Mouse (Mus musculus): ENCODE measurements around the gene Nfatc2ip. TPM values are rescaled to one million over a fixed set of nuclear protein-coding genes. Genes with fewer than 3 reads are reported as not detected.
A peak's percentile ranks its signal among the peaks of the same experiment; 100 is the strongest.
"Not testable (repeated sequence)": the region's sequence is repeated elsewhere in the genome, so short reads cannot be mapped to it uniquely, and the experiment has no call there.

Nfatc2ip gene
- polyA plus RNA-seq, 1 experiment from 2014 or later: 5.5 TPM

GRCm38 (mm10) chr7:126397822-126398221 is 1.3 kb upstream of the Nfatc2ip start:
- DNase-seq (ENCODE audit: low spot score) (no peak), ATAC-seq (ENCODE audit: insufficient read depth, low FRiP score, low TSS enrichment) (no peak)
- Histone ChIP-seq H3K9ac (ENCODE audit: low read length) (no peak overlapping the region), H3K36me3 (ENCODE audit: control insufficient read depth, insufficient read depth, low read length) (no peaks in the 10 kb centered on the region), H3K27ac (ENCODE audit: low read depth, low read length) (no peak overlapping the region), H3K9me3 (ENCODE audit: control insufficient read depth, low read length) (no peaks in the 10 kb centered on the region), H3K27me3 (ENCODE audit: control insufficient read depth, insufficient read depth, low read length) (no peaks in the 10 kb centered on the region; the same call in 1 of the 2 replicates), H3K4me1 (ENCODE audit: control insufficient read depth, insufficient read depth, low read length) (peaks cover 4% of the 10 kb centered on the region; the same call in 1 of the 2 replicates), H3K4me2 (ENCODE audit: low read depth) (no peak overlapping the region), H3K4me3 (ENCODE audit: low read depth, low read length) (no peak overlapping the region)
- 94% methylated on average over 4 of the region's 4 CpGs for WGBS

DNA sequence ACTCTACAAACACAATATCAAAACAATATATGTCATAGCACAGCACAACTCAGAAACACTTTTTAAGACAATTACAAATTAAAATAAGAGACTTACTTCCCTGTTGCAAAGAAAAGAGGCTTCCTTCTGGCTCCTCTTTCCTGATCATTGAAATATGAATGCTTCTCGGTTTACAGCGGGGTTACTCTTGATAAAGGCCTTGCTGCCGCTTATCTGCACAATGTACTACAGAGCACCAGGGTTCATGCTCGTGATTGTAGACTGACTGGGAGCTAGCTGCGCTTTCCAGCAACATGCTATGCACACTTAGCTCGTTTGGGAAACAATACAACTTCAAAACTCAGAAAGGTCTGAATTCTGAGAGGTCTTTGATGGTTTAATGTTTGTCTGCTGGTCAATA is 684 bp upstream of the Nfatc2ip start:
- Histone ChIP-seq H3K9me3 (ENCODE audit: control insufficient read depth, low read length) (no peaks in the 10 kb centered on the region), H3K36me3 (ENCODE audit: control insufficient read depth, insufficient read depth, low read length) (no peaks in the 10 kb centered on the region), H3K4me3 (ENCODE audit: low read depth, low read length) (peak overlapping the region; percentile 6; the same call in 1 of the 2 replicates), H3K9ac (ENCODE audit: low read length) (no peak overlapping the region), H3K4me1 (ENCODE audit: control insufficient read depth, insufficient read depth, low read length) (peaks cover 4% of the 10 kb centered on the region; the same call in 1 of the 2 replicates), H3K4me2 (ENCODE audit: low read depth) (peak overlapping the region; percentile 24; the same call in 1 of the 2 replicates), H3K27ac (ENCODE audit: low read depth, low read length) (no peak overlapping the region), H3K27me3 (ENCODE audit: control insufficient read depth, insufficient read depth, low read length) (no peaks in the 10 kb centered on the region; the same call in 1 of the 2 replicates)
- DNase-seq (ENCODE audit: low spot score) (no peak), ATAC-seq (ENCODE audit: insufficient read depth, low FRiP score, low TSS enrichment) (no peak)
- WGBS: 52% methylated on average over 6 of the region's 6 CpGs

GRCm38 (mm10) chr7:126392086-126392884 is 4.3 kb downstream of the Nfatc2ip start:
- not testable (repeated sequence) for H3K4me2 ChIP-seq (ENCODE audit: low read depth); H3K9me3 ChIP-seq (ENCODE audit: control insufficient read depth, low read length); H3K4me1 ChIP-seq (ENCODE audit: control insufficient read depth, insufficient read depth, low read length); H3K36me3 ChIP-seq (ENCODE audit: control insufficient read depth, insufficient read depth, low read length); ATAC-seq (ENCODE audit: insufficient read depth, low FRiP score, low TSS enrichment); H3K27ac ChIP-seq (ENCODE audit: low read depth, low read length); H3K9ac ChIP-seq (ENCODE audit: low read length); DNase-seq (ENCODE audit: low spot score); H3K4me3 ChIP-seq (ENCODE audit: low read depth, low read length); H3K27me3 ChIP-seq (ENCODE audit: control insufficient read depth, insufficient read depth, low read length)
- WGBS: 93% methylated on average over 7 of the region's 7 CpGs

DNA sequence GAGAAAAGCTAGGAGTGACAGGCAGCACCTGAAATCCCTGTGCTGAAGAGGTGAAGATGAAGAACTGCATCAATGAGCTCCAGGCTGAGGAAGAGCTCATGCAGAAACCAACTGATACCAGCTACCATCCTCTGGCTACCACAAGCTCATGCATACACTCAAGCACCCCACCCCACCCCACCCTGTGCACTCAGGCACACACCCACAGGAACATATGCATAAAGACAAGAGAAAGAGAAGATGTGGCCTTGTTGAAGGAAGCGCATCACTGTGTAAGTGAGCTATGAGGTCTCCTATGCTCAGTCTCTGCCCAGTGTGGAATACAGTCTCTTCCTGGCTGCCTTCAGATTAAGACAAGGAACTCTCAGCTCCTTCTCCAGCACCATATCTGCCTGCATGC is 8.4 kb downstream of the Nfatc2ip start:
- Histone ChIP-seq H3K4me1 (ENCODE audit: control insufficient read depth, insufficient read depth, low read length) (no peaks in the 10 kb centered on the region), H3K9me3 (ENCODE audit: control insufficient read depth, low read length) (no peaks in the 10 kb centered on the region), H3K27me3 (ENCODE audit: control insufficient read depth, insufficient read depth, low read length) (no peaks in the 10 kb centered on the region), H3K4me2 (ENCODE audit: low read depth) (no peak overlapping the region), H3K9ac (ENCODE audit: low read length) (no peak overlapping the region), H3K36me3 (ENCODE audit: control insufficient read depth, insufficient read depth, low read length) (peaks cover 5% of the 10 kb centered on the region; the same call in 1 of the 2 replicates), H3K27ac (ENCODE audit: low read depth, low read length) (no peak overlapping the region), H3K4me3 (ENCODE audit: low read depth, low read length) (no peak overlapping the region)
- ATAC-seq (ENCODE audit: insufficient read depth, low FRiP score, low TSS enrichment) (no peak), DNase-seq (ENCODE audit: low spot score) (no peak)
- 100% methylated on average over 1 of the region's 1 CpGs for WGBS

DNA sequence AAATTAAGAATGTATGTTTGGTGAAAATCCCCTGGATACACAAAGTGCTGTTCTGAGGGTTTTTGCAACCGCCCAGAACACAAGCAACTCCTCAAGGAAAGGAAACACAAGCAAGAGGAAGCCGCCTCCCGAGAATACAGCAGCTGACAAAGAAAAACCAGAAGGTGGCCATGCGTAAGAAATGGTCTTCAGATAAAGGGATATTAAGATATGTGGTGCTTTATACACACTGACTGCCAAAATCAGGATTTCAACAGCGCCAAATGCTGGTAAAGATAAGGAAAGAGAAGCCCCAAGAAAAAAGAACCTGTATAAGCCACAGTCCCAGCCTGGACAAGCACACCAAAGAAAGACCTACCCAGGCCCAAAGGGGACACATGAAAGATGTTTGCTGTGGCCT is 13.0 kb downstream of the Nfatc2ip start:
- no peak overlapping the region for H3K4me2 ChIP-seq (ENCODE audit: low read depth)
- no peak overlapping the region for H3K9ac ChIP-seq (ENCODE audit: low read length)
- no peak overlapping the region for H3K27ac ChIP-seq (ENCODE audit: low read depth, low read length)
- no peaks in the 10 kb centered on the region for H3K36me3 ChIP-seq (ENCODE audit: control insufficient read depth, insufficient read depth, low read length)
- H3K27me3 ChIP-seq (ENCODE audit: control insufficient read depth, insufficient read depth, low read length): no peaks in the 10 kb centered on the region
- WGBS: 91% methylated on average over 5 of the region's 5 CpGs
- ATAC-seq (ENCODE audit: insufficient read depth, low FRiP score, low TSS enrichment): no peak
- H3K4me3 ChIP-seq (ENCODE audit: low read depth, low read length): no peak overlapping the region
- H3K4me1 ChIP-seq (ENCODE audit: control insufficient read depth, insufficient read depth, low read length): no peaks in the 10 kb centered on the region
- no peaks in the 10 kb centered on the region for H3K9me3 ChIP-seq (ENCODE audit: control insufficient read depth, low read length)
- no peak for DNase-seq (ENCODE audit: low spot score)

GRCm38 (mm10) chr7:126377278-126378158 is 19.0 kb downstream of the Nfatc2ip start, which contains the start of gene Spns1:
TSS of gene Spns1 (minus strand) at chr7:126377450.
- 0 out of 2 replicates have a peak within 1 kb of the TSS, but pooled peaks have one; percentile 34 for H3K27ac ChIP-seq (ENCODE audit: low read depth, low read length)
- H3K27me3 ChIP-seq (ENCODE audit: control insufficient read depth, insufficient read depth, low read length): no peaks in the 10 kb centered on the region
- ATAC-seq (ENCODE audit: insufficient read depth, low FRiP score, low TSS enrichment) (peak; percentile 97), DNase-seq (ENCODE audit: low spot score) (peak; percentile 96)
- under 1% methylated on average over 33 of the region's 33 CpGs for WGBS
- H3K9me3 ChIP-seq (ENCODE audit: control insufficient read depth, low read length): no peaks in the 10 kb centered on the region
- peak within 1 kb of the TSS; percentile 93 for H3K4me3 ChIP-seq (ENCODE audit: low read depth, low read length)
- H3K4me1 ChIP-seq (ENCODE audit: control insufficient read depth, insufficient read depth, low read length): peaks cover 8% of the 10 kb centered on the region
- H3K9ac ChIP-seq (ENCODE audit: low read length): peak within 1 kb of the TSS; percentile 83
- H3K4me2 ChIP-seq (ENCODE audit: low read depth): peak within 1 kb of the TSS; percentile 97
- H3K36me3 ChIP-seq (ENCODE audit: control insufficient read depth, insufficient read depth, low read length): peaks cover 2% of the 10 kb centered on the region; the same call in 1 of the 2 replicates

DNA sequence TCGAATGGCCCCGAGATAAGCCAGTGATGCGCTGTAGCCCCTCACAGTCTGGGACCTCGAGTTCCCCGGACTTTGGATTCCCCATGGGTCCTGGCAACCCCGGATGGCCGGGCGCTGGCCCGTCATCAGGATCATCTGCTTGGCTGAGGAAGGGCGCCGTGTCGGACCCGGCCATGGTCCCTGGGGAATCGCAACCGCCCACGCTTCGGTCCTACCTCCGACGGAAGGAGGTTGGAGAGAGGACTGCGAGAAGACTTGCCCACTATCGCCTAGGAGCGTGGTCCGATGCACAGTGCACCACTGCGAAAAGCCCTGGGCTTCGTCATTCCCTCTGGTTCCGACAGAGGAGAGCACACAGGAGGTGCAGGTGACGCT is 19.6 kb downstream of the Nfatc2ip start:
- H3K4me2 ChIP-seq (ENCODE audit: low read depth): peak overlapping the region; percentile 97
- H3K36me3 ChIP-seq (ENCODE audit: control insufficient read depth, insufficient read depth, low read length): peaks cover 4% of the 10 kb centered on the region; the same call in 1 of the 2 replicates
- peak overlapping the region; percentile 93 for H3K4me3 ChIP-seq (ENCODE audit: low read depth, low read length)
- DNase-seq (ENCODE audit: low spot score): no peak
- peak overlapping the region; percentile 83 for H3K9ac ChIP-seq (ENCODE audit: low read length)
- 2% methylated on average over 27 of the region's 27 CpGs for WGBS
- 0 out of 2 replicates have a peak overlapping the region, but pooled peaks have one; percentile 34 for H3K27ac ChIP-seq (ENCODE audit: low read depth, low read length)
- no peaks in the 10 kb centered on the region for H3K27me3 ChIP-seq (ENCODE audit: control insufficient read depth, insufficient read depth, low read length)
- H3K4me1 ChIP-seq (ENCODE audit: control insufficient read depth, insufficient read depth, low read length): peaks cover 8% of the 10 kb centered on the region
- peak; percentile 45 for ATAC-seq (ENCODE audit: insufficient read depth, low FRiP score, low TSS enrichment)
- H3K9me3 ChIP-seq (ENCODE audit: control insufficient read depth, low read length): no peaks in the 10 kb centered on the region

GRCm38 (mm10) chr7:126375012-126375411 is 21.5 kb downstream of the Nfatc2ip start:
- ATAC-seq (ENCODE audit: insufficient read depth, low FRiP score, low TSS enrichment) (no peak), DNase-seq (ENCODE audit: low spot score) (no peak)
- no peak overlapping the region for H3K4me3 ChIP-seq (ENCODE audit: low read depth, low read length)
- H3K4me1 ChIP-seq (ENCODE audit: control insufficient read depth, insufficient read depth, low read length): peaks cover 8% of the 10 kb centered on the region
- no peak overlapping the region for H3K4me2 ChIP-seq (ENCODE audit: low read depth)
- H3K36me3 ChIP-seq (ENCODE audit: control insufficient read depth, insufficient read depth, low read length): peaks cover 5% of the 10 kb centered on the region
- H3K9ac ChIP-seq (ENCODE audit: low read length): no peak overlapping the region
- WGBS: 83% methylated on average over 5 of the region's 5 CpGs
- H3K27ac ChIP-seq (ENCODE audit: low read depth, low read length): no peak overlapping the region
- no peaks in the 10 kb centered on the region for H3K27me3 ChIP-seq (ENCODE audit: control insufficient read depth, insufficient read depth, low read length)
- no peaks in the 10 kb centered on the region for H3K9me3 ChIP-seq (ENCODE audit: control insufficient read depth, low read length)

Measured in neural tube, embryonic 11.5 days (tissue).